Mouse (Mus musculus) ZHBTc4 (cell line): ENCODE results near the gene Ndufs2.

Experiments used
- DNase-seq: peaks from one replicate; pipeline ENCODE4 v3.0.0-alpha.2; 2011; ENCODE audit warnings: low read depth, low spot score

The Ndufs2 gene

DNA sequence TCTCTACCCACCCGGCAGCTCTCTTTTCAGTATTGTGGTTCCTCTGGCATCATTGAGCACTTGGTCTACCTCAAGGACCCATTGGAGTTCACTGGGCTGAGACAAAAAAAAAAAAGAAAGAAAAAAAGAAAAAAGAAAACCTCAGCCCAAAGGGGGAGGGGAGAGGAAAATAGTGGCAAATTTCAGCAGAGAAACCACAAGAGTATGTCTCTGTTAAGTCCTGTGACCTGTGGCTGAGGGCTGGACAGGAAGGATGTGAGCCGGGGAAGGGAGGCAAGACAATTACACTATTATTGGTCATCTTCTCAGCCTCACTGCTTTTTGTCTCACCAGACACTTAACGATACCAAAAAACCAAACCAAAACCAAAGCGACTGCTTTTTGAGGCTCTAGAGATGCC lies 19.3 kb downstream of the Ndufs2 start:
- DNase-seq, result no peak

DNA sequence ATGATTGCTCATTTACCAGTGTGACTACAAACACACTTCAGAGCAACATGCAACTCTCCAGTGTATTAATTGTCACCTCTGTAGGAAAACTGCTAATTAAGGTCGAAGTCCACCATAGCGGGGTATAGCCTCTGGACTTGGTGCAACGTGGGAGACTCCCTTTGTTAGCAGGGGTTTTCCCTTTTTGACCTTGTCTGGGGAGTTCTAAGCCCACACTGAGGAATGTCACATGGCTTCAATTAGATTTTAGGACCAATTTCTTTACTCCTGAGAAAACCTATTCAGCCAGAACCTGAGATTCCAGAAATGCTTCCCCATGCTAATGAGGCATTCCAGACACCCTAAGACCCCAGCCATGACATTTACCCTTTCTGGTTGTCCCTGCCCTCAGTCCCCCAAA lies 21.0 kb downstream of the Ndufs2 start:
- DNase-seq, result no peak

- DNase-seq, result no peak
Observed at GRCm38 (mm10) chr1:171229750-171230149, 21.4 kb downstream of the Ndufs2 start.

GRCm38 (mm10) chr1:171227879-171228278 lies 23.3 kb downstream of the Ndufs2 start:
- no peak for DNase-seq

- DNase-seq, result no peak
Observed at GRCm38 (mm10) chr1:171226780-171227179, 24.4 kb downstream of the Ndufs2 start.

- no peak for DNase-seq
Observed at GRCm38 (mm10) chr1:171224857-171225256, 26.3 kb downstream of the Ndufs2 start, which contains the start of gene Apoa2. TSS of gene Apoa2 (plus strand) at chr1:171225054.

- no peak for DNase-seq
Observed at GRCm38 (mm10) chr1:171223796-171224195, 27.4 kb downstream of the Ndufs2 start.

DNA sequence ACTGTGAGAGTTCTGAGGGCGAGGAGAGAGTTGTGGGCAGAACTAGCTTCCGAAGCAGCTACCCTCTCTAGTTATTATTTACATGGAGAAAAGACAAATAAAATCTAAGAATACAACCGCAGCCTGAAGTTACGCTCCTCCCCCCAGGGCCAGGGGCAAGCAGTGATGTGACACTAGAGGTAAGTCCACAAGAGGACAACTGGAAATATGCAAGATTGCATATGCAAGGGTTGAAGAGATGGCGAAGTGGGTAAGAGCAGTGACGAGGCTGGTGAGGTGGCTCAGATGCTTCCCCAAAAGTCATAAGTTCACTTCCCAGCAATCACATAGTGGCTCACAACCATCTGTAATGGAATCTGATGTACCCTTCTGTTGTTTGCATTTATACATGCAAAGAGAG lies 28.0 kb downstream of the Ndufs2 start:
- no peak for DNase-seq

- peak; percentile 99 for DNase-seq
Observed at GRCm38 (mm10) chr1:171222238-171223155, 28.7 kb downstream of the Ndufs2 start, which contains the start of gene Tomm40l. TSS of gene Tomm40l (minus strand) at chr1:171222514.

GRCm38 (mm10) chr1:171221281-171222193 lies 29.7 kb downstream of the Ndufs2 start:
- peak; percentile 55 for DNase-seq

GRCm38 (mm10) chr1:171220871-171221270 lies 30.3 kb downstream of the Ndufs2 start:
- peak; percentile 92 for DNase-seq

DNA sequence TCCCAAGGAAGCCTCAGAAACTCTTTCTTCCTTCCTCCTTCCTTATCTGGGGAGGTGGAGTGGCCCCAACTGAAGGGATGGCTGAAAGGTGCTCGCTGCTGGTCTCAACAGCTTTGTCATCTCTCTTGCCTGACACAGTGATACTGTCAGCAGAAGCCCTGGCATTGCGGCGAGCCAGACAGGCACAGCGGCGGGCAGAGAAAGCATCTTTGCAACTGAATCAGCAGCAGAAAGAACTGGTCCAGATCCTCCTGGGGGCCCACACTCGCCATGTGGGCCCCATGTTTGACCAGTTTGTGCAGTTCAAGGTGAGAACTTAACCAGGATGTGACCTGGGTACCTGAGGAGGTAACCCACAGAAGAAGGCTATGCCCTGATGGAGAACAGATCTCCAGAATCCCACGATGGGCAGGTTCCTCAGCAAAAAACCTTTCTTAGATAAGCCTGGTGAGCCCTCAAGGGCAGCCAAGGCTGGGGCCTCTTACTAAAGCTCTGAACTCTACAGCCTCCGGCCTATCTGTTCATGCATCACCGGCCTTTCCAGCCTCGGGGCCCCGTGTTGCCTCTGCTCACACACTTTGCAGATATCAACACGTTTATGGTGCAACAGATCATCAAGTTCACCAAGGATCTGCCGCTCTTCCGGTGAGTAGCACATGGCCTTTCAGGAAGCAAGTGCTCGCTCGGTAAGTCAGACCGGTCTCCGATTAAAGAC lies 34.8 kb downstream of the Ndufs2 start:
- no peak for DNase-seq

DNA sequence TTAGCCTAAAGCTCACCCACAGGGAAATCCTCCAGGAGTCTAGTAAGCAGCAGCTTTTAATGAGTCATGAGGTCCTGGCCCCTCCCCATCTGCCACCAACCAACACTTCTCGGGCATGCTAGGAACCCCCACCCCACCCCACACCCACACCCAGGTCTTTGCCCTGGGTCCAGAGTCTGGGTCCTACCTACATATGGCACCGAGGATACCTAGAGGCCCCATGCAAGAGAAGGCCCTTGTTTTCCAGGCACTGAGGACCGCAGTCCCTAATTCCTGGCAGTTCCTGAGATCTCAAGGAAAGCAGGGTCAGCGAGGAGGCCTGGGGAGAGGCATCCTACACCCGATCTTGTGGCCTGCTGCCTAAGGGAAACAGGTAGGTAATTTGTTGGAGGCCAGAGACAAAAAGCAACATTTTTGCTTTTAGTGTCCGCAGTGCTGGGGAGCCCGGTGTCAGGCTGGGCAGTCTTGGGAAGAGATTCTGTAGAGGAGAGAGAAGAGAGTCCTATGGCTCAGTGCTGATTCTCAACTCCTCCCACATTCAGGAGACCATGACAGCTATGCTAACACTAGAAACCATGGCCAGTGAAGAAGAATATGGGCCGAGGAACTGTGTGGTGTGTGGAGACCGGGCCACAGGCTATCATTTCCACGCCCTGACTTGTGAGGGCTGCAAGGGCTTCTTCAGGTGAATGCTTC lies 37.2 kb downstream of the Ndufs2 start, which contains the start of gene Nr1i3:
Nr1i3 (plus strand) TSS at position 170 of the 696 bp plus-strand sequence.
- no peak for DNase-seq

GRCm38 (mm10) chr1:171212854-171213253 lies 38.3 kb downstream of the Ndufs2 start:
- DNase-seq, result no peak

GRCm38 (mm10) chr1:171209409-171209808 lies 41.8 kb downstream of the Ndufs2 start:
- no peak for DNase-seq

DNA sequence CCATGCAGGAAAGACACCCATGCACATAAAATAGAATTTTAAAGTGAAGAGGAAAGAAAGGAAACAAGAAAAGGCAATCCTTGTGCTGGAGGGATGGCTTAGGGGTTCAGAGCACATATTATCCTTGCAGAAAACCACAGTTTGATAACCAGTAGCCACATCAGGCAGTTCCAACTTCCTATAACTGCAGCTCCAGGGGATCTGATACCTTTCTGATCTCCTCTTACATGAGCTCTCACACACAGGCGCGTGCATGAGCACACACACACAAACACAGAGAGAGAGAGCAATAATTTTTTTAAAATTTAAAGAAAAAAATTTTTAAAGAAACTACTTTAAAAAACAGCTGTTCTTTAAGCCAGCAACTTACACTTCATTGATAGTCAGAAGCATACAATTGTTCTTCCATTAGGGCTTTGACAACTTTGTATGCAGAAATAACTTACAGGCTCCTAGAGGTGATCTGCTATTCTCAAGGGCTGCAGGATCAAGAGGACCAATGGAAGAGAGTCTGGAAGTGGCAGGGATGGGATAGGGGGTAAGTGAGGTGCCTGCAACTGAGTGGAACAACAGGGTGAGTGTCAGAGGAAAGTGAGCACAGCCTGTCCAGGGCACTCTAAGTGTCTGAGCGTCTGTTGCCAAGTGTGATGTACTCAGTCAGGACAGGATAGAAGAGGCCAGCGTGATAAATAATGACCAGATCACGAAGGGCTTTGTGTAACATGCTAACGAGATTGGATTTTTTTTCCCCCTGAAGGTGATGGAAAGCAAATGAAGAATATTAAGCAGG lies 45.3 kb downstream of the Ndufs2 start:
- DNase-seq, result no peak

- peak; percentile 69 for DNase-seq
Observed at GRCm38 (mm10) chr1:171204249-171204644, 46.9 kb downstream of the Ndufs2 start.

GRCm38 (mm10) chr1:171203471-171204248 lies 47.5 kb downstream of the Ndufs2 start:
- no peak for DNase-seq

- no peak for DNase-seq
Observed at GRCm38 (mm10) chr1:171200769-171201168, 50.4 kb downstream of the Ndufs2 start.
